Mouse (Mus musculus): ENCODE data around the gene Cdc37.

DNA sequence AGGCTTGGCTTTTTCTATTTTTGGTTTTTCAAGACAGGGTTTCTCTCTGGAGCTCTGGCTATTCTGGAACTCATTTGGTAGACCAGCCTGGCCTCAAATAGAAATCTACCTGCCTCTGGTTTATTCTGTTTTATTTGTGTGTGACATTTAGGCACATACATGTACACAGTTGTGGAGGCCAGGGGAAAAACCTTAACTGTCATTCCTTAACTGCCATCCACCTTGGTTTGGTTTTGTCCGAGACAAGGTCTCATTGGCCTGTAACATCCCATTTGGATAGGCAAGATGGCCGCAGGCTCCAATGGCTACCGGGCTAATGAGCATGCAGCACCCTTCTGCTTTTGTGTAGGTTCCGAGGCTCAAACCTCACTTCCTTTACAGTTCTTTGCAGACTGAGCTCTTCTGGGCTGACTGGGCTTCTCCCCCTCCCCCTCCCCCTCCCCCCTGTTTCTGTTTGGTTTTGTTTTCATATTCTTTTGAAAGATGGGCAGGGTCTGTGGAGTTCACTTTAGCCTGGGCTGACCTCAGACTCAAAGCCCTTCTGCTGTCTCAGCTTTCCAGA is 14.4 kb downstream of the Cdc37 start:
- TF ChIP-seq GATA1 (IDR thresholded peaks at IDR 0.05; ENCODE audit: low read length): no peak
- no peak for TF ChIP-seq TAL1 (IDR thresholded peaks at IDR 0.05; ENCODE audit: low read length)
